Mouse (Mus musculus) bone marrow macrophage, adult 2 months (primary cell): Measurements from ENCODE around the gene Hydin. TPM values are rescaled to one million over a fixed set of nuclear protein-coding genes. Genes with fewer than 3 reads are reported as not detected.
"Not testable (repeated sequence)": the region's sequence is repeated elsewhere in the genome, so short reads cannot be mapped to it uniquely, and the experiment has no call there.

Experiments used
- H3K27ac ChIP-seq: 2 replicates; pipeline ENCODE4 v1.5.1; 2012; ENCODE audit warnings: low read depth, low read length; ENCODE audit not compliant: insufficient read depth
- H3K4me1 ChIP-seq: 2 replicates; pipeline ENCODE4 v1.6.1; 2012; ENCODE audit warnings: low read length; ENCODE audit not compliant: control insufficient read depth, insufficient read depth
- H3K4me3 ChIP-seq: 2 replicates; pipeline ENCODE4 v1.5.1; 2012; ENCODE audit warnings: mild to moderate bottlenecking, low read length, moderate library complexity; ENCODE audit not compliant: insufficient read depth
- CTCF ChIP-seq: IDR thresholded peaks from 2 replicates; pipeline ENCODE4 v1.5.1; 2012; ENCODE audit warnings: low read depth, mild to moderate bottlenecking, low read length, moderate library complexity
- POLR2A ChIP-seq: IDR thresholded peaks from 2 replicates; pipeline ENCODE4 v1.6.1; 2012; ENCODE audit warnings: mild to moderate bottlenecking, low read depth, low read length, borderline replicate concordance
- polyA plus RNA-seq: library from polyadenylated mRNA; stranded (reverse); fragments of >200 nt; gene quantifications from 2 replicates; pipeline ENCODE4 v1.2.4, GENCODE M21; 2012; ENCODE audit not compliant: missing spikeins, insufficient read depth, insufficient read length

Gene Hydin
- polyA plus RNA-seq, 1 experiment = 0.32 TPM

- TF ChIP-seq CTCF (no peak), POLR2A (no peak)
- no peaks in the 10 kb centered on the region for H3K4me1 ChIP-seq
These were observed 106.1 kb downstream of the Hydin start for GRCm38 (mm10) chr8:110372836-110373235.

GRCm38 (mm10) chr8:110373695-110374094 lies 106.9 kb downstream of the Hydin start:
- Histone ChIP-seq H3K4me1 (no peaks in the 10 kb centered on the region), H3K4me3 (no peak overlapping the region), H3K27ac (no peak overlapping the region)
- TF ChIP-seq CTCF (no peak), POLR2A (no peak)

More at GRCm38 (mm10) chr8:110372836-110373235, 106.1 kb downstream of the Hydin start:
- H3K4me3 ChIP-seq = no peak overlapping the region
- no peak overlapping the region for H3K27ac ChIP-seq

- Histone ChIP-seq H3K4me1 (no peaks in the 10 kb centered on the region), H3K4me3 (no peak overlapping the region), H3K27ac (no peak overlapping the region)
- TF ChIP-seq CTCF (no peak), POLR2A (no peak)
These were observed 116.0 kb downstream of the Hydin start for GRCm38 (mm10) chr8:110382751-110383150.

DNA sequence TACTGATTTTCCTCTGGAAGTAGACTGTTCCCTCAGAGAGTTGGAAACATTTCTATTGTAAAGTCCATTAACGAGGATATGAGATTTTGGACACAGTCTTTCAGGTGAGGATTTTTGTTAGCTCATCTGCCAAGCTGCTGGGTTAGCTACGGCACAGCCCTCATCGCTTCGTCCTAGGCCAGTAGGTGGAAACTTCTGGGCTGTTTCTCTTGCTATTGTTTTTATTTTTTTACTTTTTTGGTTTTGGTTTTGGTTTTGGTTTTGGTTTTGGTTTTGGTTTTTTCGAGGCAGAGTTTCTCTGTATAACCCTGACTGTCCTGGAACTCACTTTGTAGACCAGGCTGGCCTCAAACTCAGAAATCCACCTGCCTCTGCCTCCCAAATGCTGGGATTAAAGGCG lies 117.9 kb downstream of the Hydin start:
- not testable (repeated sequence) for H3K4me3 ChIP-seq, H3K4me1 ChIP-seq, H3K27ac ChIP-seq

DNA sequence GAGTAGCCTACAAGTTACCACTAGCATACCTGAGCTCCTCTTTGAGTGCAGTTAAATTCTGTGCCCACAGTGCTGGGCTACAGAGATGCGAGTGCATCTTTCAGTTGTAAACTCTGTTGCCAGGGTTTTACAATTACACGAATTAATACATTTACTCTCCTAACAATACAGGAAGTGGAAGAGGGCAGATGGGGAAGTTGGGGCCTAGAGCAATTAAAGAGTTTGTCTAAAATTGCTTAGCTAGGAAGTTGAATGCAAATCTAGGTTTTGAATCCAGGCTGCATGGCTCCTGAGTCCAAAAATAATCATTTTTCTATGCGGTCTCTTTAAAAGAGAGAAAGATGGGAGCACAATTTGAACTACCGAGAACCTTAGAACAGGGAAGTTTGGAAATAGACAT lies 128.9 kb downstream of the Hydin start:
- Histone ChIP-seq H3K4me1 (0 out of 2 replicates have a peak, but pooled peaks cover 2% of the 10 kb centered on the region), H3K4me3 (no peak overlapping the region), H3K27ac (no peak overlapping the region)
- TF ChIP-seq CTCF (no peak), POLR2A (no peak)

- Histone ChIP-seq H3K4me3 (no peak overlapping the region), H3K27ac (no peak overlapping the region), H3K4me1 (0 out of 2 replicates have a peak, but pooled peaks cover 2% of the 10 kb centered on the region)
- TF ChIP-seq POLR2A = no peak
- no peak for TF ChIP-seq CTCF
These were observed 133.8 kb downstream of the Hydin start for GRCm38 (mm10) chr8:110400536-110400935.

DNA sequence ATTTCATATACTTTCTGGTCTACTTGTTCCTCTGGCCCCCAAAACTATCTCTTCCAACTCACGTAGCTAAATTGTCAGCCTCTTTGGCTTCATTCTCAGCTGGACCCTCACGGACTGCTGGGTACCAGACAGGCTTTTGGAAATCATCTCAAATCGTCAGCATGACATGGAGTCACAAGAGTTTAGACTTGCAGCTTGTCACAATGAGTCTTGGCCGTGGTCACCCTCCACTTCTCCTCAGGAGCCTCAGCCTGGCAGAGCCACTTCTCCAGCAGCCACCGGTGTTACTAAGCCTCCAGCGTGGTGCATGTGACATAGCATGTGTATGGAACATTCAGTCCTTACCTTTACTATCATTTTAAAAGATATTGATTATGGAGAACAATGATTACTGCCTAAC lies 135.5 kb downstream of the Hydin start:
- Histone ChIP-seq H3K4me1 (no peaks in the 10 kb centered on the region), H3K4me3 (no peak overlapping the region), H3K27ac (no peak overlapping the region)
- TF ChIP-seq CTCF = no peak
- TF ChIP-seq POLR2A = no peak

- Histone ChIP-seq H3K4me3 (no peak overlapping the region), H3K27ac (no peak overlapping the region), H3K4me1 (no peaks in the 10 kb centered on the region)
- TF ChIP-seq CTCF = no peak
- TF ChIP-seq POLR2A = no peak
These were observed 137.7 kb downstream of the Hydin start for GRCm38 (mm10) chr8:110404516-110404915.

- Histone ChIP-seq H3K4me1 (no peaks in the 10 kb centered on the region), H3K27ac (no peak overlapping the region), H3K4me3 (no peak overlapping the region)
- TF ChIP-seq POLR2A = no peak
- TF ChIP-seq CTCF = no peak
These were observed 148.3 kb downstream of the Hydin start for GRCm38 (mm10) chr8:110415121-110415520.

DNA sequence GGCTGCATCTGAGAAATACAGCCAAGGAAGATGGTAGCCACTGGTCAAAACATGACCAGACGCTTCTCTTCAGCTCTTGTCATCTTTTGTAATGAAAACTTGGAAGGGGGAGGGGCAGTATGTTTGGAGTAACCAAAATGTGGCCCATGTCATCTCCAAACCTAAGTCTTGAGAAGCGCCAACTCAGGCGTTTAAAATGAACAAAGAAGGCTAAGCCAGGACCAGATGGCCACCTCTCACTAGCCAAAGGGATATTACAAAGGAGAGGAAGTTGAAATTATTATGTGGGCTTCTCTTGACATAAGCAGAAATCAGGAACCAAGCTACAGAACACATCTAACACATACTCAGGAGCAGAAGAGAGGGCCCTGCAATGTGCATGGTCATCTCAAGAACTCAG lies 150.2 kb downstream of the Hydin start:
- Histone ChIP-seq H3K4me1 (no peaks in the 10 kb centered on the region), H3K4me3 (no peak overlapping the region), H3K27ac (no peak overlapping the region)
- TF ChIP-seq CTCF = no peak
- no peak for TF ChIP-seq POLR2A

- no peak overlapping the region for H3K27ac ChIP-seq
- TF ChIP-seq POLR2A (no peak), CTCF (no peak)
- no peak overlapping the region for H3K4me3 ChIP-seq
- H3K4me1 ChIP-seq = no peaks in the 10 kb centered on the region
These were observed 151.0 kb downstream of the Hydin start for GRCm38 (mm10) chr8:110417801-110418200.
